Mouse (Mus musculus) liver, embryonic 13.5 days (tissue): Measurements from ENCODE around the gene Radil. TPM values are rescaled to one million over a fixed set of nuclear protein-coding genes. Genes with fewer than 3 reads are reported as not detected.
A peak's percentile ranks its signal among the peaks of the same experiment; 100 is the strongest.

Experiments
- ATAC-seq: fragments of 200-750 bp; cut with Nextera tagmentation; 2 replicates; pipeline ENCODE4 v1.8.0; 2017; ENCODE audit warnings: low read depth, mild to moderate bottlenecking, moderate number of reproducible peaks, moderate library complexity
- DNase-seq: peaks from one replicate; pipeline ENCODE4 v3.0.0; 2022
- H3K27ac ChIP-seq: fragments of 300-500 bp; sonication (generic); 2 replicates; pipeline ENCODE4 v1.5.1; 2015; ENCODE audit warnings: moderate library complexity, mild to moderate bottlenecking, inconsistent platforms
- H3K27me3 ChIP-seq: fragments of 300-500 bp; sonication (generic); 2 replicates; pipeline ENCODE4 v1.6.1; 2015; ENCODE audit warnings: mild to moderate bottlenecking, inconsistent platforms
- H3K36me3 ChIP-seq: fragments of 300-500 bp; sonication (generic); 2 replicates; pipeline ENCODE4 v1.6.1; 2015; ENCODE audit warnings: mild to moderate bottlenecking, inconsistent platforms
- H3K4me1 ChIP-seq: fragments of 300-500 bp; sonication (generic); replicated peaks from 2 replicates; pipeline ENCODE4 v1.6.1; 2015; ENCODE audit warnings: inconsistent platforms
- H3K4me2 ChIP-seq: fragments of 300-500 bp; sonication (generic); 2 replicates; pipeline ENCODE4 v1.6.1; 2015; ENCODE audit warnings: inconsistent platforms, mild to moderate bottlenecking, moderate library complexity
- H3K4me3 ChIP-seq: fragments of 300-500 bp; sonication (generic); replicated peaks from 2 replicates; pipeline ENCODE4 v1.5.1; 2015; ENCODE audit warnings: mild to moderate bottlenecking, inconsistent platforms
- H3K9ac ChIP-seq: fragments of 300-500 bp; sonication (generic); 2 replicates; pipeline ENCODE4 v1.6.1; 2015; ENCODE audit warnings: mild to moderate bottlenecking, inconsistent platforms
- H3K9me3 ChIP-seq: fragments of 300-500 bp; sonication (generic); replicated peaks from 2 replicates; pipeline ENCODE4 v1.6.1; 2016; ENCODE audit warnings: inconsistent platforms
- WGBS: fragments of 180-500 bp; shearing (Covaris S2); methylation state at CpG from one replicate; pipeline ENCODE4 v1.1.7; 2015; ENCODE audit not compliant: insufficient replicate concordance; 5-methylcytosine and 5-hydroxymethylcytosine counted together
- polyA plus RNA-seq: library from polyadenylated mRNA; unstranded; fragments of >200 nt; fragmentation: Nextera tagmentation; extraction: Ambion mirVana; gene quantifications from 2 replicates; pipeline ENCODE4 v1.2.1, GENCODE M21; 2015

Radil gene
- polyA plus RNA-seq, 1 experiment from 2014 or later: 0.14 TPM

GRCm38 (mm10) chr5:142443994-142444393 lies 106.9 kb downstream of the Radil start:
- Histone ChIP-seq H3K36me3 (0 out of 2 replicates have a peak, but pooled peaks cover 3% of the 10 kb centered on the region), H3K4me2 (no peak overlapping the region), H3K4me1 (peaks cover 87% of the 10 kb centered on the region), H3K4me3 (no peak overlapping the region), H3K27ac (peak overlapping the region; percentile 78), H3K27me3 (no peaks in the 10 kb centered on the region), H3K9me3 (no peaks in the 10 kb centered on the region), H3K9ac (peak overlapping the region; percentile 61)
- no peak for ATAC-seq
- no peak for DNase-seq
- 71% methylated on average over 14 of the region's 14 CpGs for WGBS

GRCm38 (mm10) chr5:142443514-142443913 lies 107.4 kb downstream of the Radil start:
- H3K27me3 ChIP-seq: no peaks in the 10 kb centered on the region
- DNase-seq: no peak
- H3K36me3 ChIP-seq: peaks cover under 1% of the 10 kb centered on the region; the same call in 1 of the 2 replicates
- H3K4me3 ChIP-seq: no peak overlapping the region
- peaks cover 89% of the 10 kb centered on the region for H3K4me1 ChIP-seq
- peak overlapping the region; percentile 78; the same call in 1 of the 2 replicates for H3K27ac ChIP-seq
- WGBS: 60% methylated on average over 15 of the region's 15 CpGs
- no peaks in the 10 kb centered on the region for H3K9me3 ChIP-seq
- no peak overlapping the region for H3K9ac ChIP-seq
- peak overlapping the region; percentile 14; the same call in 1 of the 2 replicates for H3K4me2 ChIP-seq
- ATAC-seq: no peak

- ATAC-seq: no peak
- peak overlapping the region; percentile 22; the same call in 1 of the 2 replicates for H3K9ac ChIP-seq
- H3K4me3 ChIP-seq: no peak overlapping the region
- peaks cover 79% of the 10 kb centered on the region for H3K4me1 ChIP-seq
- no peak for DNase-seq
- 62% methylated on average over 7 of the region's 7 CpGs for WGBS
- peaks cover 6% of the 10 kb centered on the region; the same call in 1 of the 2 replicates for H3K36me3 ChIP-seq
- peak overlapping the region; percentile 95 for H3K4me2 ChIP-seq
- no peaks in the 10 kb centered on the region for H3K9me3 ChIP-seq
- H3K27me3 ChIP-seq: no peaks in the 10 kb centered on the region
- H3K27ac ChIP-seq: peak overlapping the region; percentile 92
Observed at GRCm38 (mm10) chr5:142442045-142442440, 108.9 kb downstream of the Radil start.

- H3K27ac ChIP-seq: peak overlapping the region; percentile 92
- WGBS: 42% methylated on average over 22 of the region's 22 CpGs
- peak overlapping the region; percentile 95 for H3K4me2 ChIP-seq
- peak overlapping the region; percentile 75 for H3K9ac ChIP-seq
- H3K27me3 ChIP-seq: no peaks in the 10 kb centered on the region
- peaks cover 82% of the 10 kb centered on the region for H3K4me1 ChIP-seq
- ATAC-seq: no peak
- H3K9me3 ChIP-seq: no peaks in the 10 kb centered on the region
- H3K4me3 ChIP-seq: peak overlapping the region; percentile 61
- DNase-seq: no peak
- H3K36me3 ChIP-seq: peaks cover 10% of the 10 kb centered on the region
Observed at GRCm38 (mm10) chr5:142441332-142442044, 109.4 kb downstream of the Radil start.

- under 1% methylated on average over 19 of the region's 19 CpGs for WGBS
- H3K9ac ChIP-seq: peak overlapping the region; percentile 80
- H3K4me2 ChIP-seq: peak overlapping the region; percentile 95
- H3K4me1 ChIP-seq: peaks cover 73% of the 10 kb centered on the region
- no peaks in the 10 kb centered on the region for H3K9me3 ChIP-seq
- peak overlapping the region; percentile 61 for H3K4me3 ChIP-seq
- H3K27me3 ChIP-seq: no peaks in the 10 kb centered on the region
- H3K36me3 ChIP-seq: peaks cover 19% of the 10 kb centered on the region
- peak; percentile 95 for ATAC-seq
- DNase-seq: peak; percentile 95
- H3K27ac ChIP-seq: peak overlapping the region; percentile 92
Observed at GRCm38 (mm10) chr5:142440451-142441147, 110.3 kb downstream of the Radil start.

GRCm38 (mm10) chr5:142439911-142440432 lies 110.9 kb downstream of the Radil start:
- no peaks in the 10 kb centered on the region for H3K9me3 ChIP-seq
- DNase-seq (peak; percentile 32), ATAC-seq (peak; percentile 13)
- WGBS: 5% methylated on average over 12 of the region's 12 CpGs
- peak overlapping the region; percentile 80 for H3K9ac ChIP-seq
- H3K27ac ChIP-seq: peak overlapping the region; percentile 92
- H3K27me3 ChIP-seq: no peaks in the 10 kb centered on the region
- peaks cover 25% of the 10 kb centered on the region for H3K36me3 ChIP-seq
- peaks cover 67% of the 10 kb centered on the region for H3K4me1 ChIP-seq
- H3K4me2 ChIP-seq: peak overlapping the region; percentile 95
- peak overlapping the region; percentile 61 for H3K4me3 ChIP-seq

GRCm38 (mm10) chr5:142438380-142438938 lies 112.4 kb downstream of the Radil start:
- Histone ChIP-seq H3K4me2 (no peak overlapping the region), H3K9ac (no peak overlapping the region), H3K27me3 (no peaks in the 10 kb centered on the region), H3K4me3 (no peak overlapping the region), H3K27ac (no peak overlapping the region), H3K4me1 (peaks cover 52% of the 10 kb centered on the region), H3K36me3 (peaks cover 28% of the 10 kb centered on the region), H3K9me3 (no peaks in the 10 kb centered on the region)
- 90% methylated on average over 16 of the region's 16 CpGs for WGBS
- ATAC-seq: no peak
- no peak for DNase-seq

- H3K27ac ChIP-seq: no peak overlapping the region
- H3K9me3 ChIP-seq: no peaks in the 10 kb centered on the region
- H3K9ac ChIP-seq: no peak overlapping the region
- H3K36me3 ChIP-seq: peaks cover 32% of the 10 kb centered on the region
- no peaks in the 10 kb centered on the region for H3K27me3 ChIP-seq
- H3K4me2 ChIP-seq: no peak overlapping the region
- DNase-seq (no peak), ATAC-seq (no peak)
- peaks cover 37% of the 10 kb centered on the region for H3K4me1 ChIP-seq
- WGBS: 84% methylated on average over 15 of the region's 15 CpGs
- no peak overlapping the region for H3K4me3 ChIP-seq
Observed at GRCm38 (mm10) chr5:142435736-142436135, 115.2 kb downstream of the Radil start.

Other genes with a start within 250 kb of the Radil start
- 1.7 and 1.8 TPM in 2 replicates for gene Foxk1, start 149.6 kb downstream of the Radil start, polyA plus RNA-seq
- 4.5 and 5.0 TPM in 2 replicates for gene Ap5z1, start 87.2 kb downstream of the Radil start, polyA plus RNA-seq
- gene Papolb, start 21.0 kb downstream of the Radil start, polyA plus RNA-seq: not detected in 2 replicates
- 16.9 and 19.5 TPM in 2 replicates for gene Mmd2, start 57.7 kb upstream of the Radil start, polyA plus RNA-seq
- 35.4 and 38.9 TPM in 2 replicates for gene Wipi2, start 76.6 kb upstream of the Radil start, polyA plus RNA-seq
- 0.21 and 0.36 TPM in 2 replicates for gene Slc29a4, start 141.4 kb upstream of the Radil start, polyA plus RNA-seq